Mouse (Mus musculus): Measurements from ENCODE around the gene Slc25a17.

DNA sequence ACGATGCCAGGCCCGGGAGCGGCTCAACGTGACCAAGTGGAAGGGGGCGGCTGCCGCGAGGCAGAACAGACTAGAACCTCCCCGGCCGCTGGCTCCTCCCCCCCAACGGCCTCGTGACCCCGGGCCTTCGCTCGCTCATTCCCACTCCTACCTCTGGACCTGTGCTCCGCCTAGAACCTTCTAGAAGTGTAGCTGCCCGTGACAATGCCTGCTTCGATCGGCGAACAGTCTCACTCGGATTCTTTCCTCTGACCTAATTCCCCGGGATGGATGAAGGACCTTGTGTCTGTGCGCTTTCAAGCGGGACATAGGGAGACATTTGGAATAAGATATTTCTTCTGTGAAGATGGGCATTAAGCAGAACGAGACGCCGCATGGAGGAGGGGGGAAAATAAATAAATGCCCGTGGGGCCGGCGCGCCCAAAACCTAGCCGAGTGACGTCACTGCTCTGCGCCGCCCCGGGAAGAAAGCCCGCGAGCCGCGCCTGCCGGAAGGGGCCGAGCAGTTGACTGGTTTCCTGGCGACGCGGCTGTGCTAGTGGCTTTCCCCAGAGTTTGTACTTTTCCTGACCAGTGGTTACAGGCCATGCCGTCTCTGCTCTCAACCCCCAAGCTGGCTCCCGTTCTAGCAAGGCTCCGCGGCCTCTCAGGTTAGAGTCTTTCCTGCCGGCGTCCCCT lies 39.2 kb upstream of the Slc25a17 start, which contains the start of the genes St13 and Xpnpep3:
- TF ChIP-seq CTCF (IDR thresholded peaks at IDR 0.05; ENCODE audit: low read depth, low read length): no peak
- TF ChIP-seq POLR2A (IDR thresholded peaks at IDR 0.05; ENCODE audit: extremely low read depth, insufficient read depth, low read length): peak; percentile 66
